Mouse (Mus musculus) bone marrow macrophage, adult 2 months (primary cell): ENCODE data around the gene Arl11. TPM values are rescaled to one million over a fixed set of nuclear protein-coding genes. Genes with fewer than 3 reads are reported as not detected.
"Not testable (repeated sequence)": the region's sequence is repeated elsewhere in the genome, so short reads cannot be mapped to it uniquely, and the experiment has no call there.

Experiments used
- H3K27ac ChIP-seq: 2 replicates; pipeline ENCODE4 v1.5.1; 2012; ENCODE audit warnings: low read depth, low read length; ENCODE audit not compliant: insufficient read depth
- H3K4me1 ChIP-seq: 2 replicates; pipeline ENCODE4 v1.6.1; 2012; ENCODE audit warnings: low read length; ENCODE audit not compliant: control insufficient read depth, insufficient read depth
- H3K4me3 ChIP-seq: 2 replicates; pipeline ENCODE4 v1.5.1; 2012; ENCODE audit warnings: mild to moderate bottlenecking, low read length, moderate library complexity; ENCODE audit not compliant: insufficient read depth
- CTCF ChIP-seq: IDR thresholded peaks from 2 replicates; pipeline ENCODE4 v1.5.1; 2012; ENCODE audit warnings: low read depth, mild to moderate bottlenecking, low read length, moderate library complexity
- POLR2A ChIP-seq: IDR thresholded peaks from 2 replicates; pipeline ENCODE4 v1.6.1; 2012; ENCODE audit warnings: mild to moderate bottlenecking, low read depth, low read length, borderline replicate concordance
- polyA plus RNA-seq: library from polyadenylated mRNA; stranded (reverse); fragments of >200 nt; gene quantifications from 2 replicates; pipeline ENCODE4 v1.2.4, GENCODE M21; 2012; ENCODE audit not compliant: missing spikeins, insufficient read depth, insufficient read length

Gene Arl11
- polyA plus RNA-seq, 1 experiment, result 103 TPM

DNA sequence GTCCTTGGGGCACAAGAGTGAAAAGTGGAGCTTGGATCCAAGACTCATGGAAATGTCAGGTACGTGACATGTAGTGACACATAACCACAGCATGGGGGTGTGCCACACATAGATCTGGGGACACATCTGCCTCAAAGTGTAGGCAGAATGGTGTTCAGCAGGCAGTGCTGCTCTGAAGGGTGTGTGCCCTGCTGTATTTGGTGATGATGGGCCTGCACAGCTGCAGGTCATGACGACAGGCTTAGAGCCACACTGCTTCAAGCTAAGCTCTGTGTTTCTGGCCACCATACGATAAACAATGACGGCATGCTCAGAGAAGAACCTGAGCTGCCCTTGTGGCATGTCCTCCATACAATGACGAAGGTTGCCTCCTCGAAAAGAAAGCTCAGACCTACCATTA is 9.7 kb upstream of the Arl11 start:
- TF ChIP-seq POLR2A, result no peak
- no peak for TF ChIP-seq CTCF
- Histone ChIP-seq H3K4me3 (no peak overlapping the region), H3K4me1 (peaks cover 15% of the 10 kb centered on the region), H3K27ac (no peak overlapping the region)

DNA sequence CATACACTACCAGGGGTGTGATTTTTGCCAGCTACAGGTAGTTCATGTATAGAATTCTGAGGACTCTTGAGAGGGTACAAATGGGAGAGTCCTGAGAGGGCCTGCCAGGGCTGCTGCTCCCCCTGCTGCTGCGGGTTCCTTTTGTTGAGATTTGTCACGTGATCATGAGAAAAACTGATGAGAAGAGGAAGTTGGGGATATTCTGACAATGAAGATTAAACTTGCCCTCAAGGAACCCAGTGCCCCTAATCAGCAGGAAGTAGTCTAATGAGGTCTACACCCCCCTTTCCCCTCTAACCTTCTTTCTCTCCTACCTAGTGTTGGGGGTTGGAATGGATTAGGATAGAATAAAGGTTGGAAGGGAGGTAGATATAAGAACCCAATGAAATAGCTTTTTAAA is 8.2 kb upstream of the Arl11 start:
- TF ChIP-seq CTCF (no peak), POLR2A (no peak)
- no peak overlapping the region for H3K27ac ChIP-seq
- H3K4me3 ChIP-seq, result no peak overlapping the region
- H3K4me1 ChIP-seq, result peaks cover 15% of the 10 kb centered on the region

DNA sequence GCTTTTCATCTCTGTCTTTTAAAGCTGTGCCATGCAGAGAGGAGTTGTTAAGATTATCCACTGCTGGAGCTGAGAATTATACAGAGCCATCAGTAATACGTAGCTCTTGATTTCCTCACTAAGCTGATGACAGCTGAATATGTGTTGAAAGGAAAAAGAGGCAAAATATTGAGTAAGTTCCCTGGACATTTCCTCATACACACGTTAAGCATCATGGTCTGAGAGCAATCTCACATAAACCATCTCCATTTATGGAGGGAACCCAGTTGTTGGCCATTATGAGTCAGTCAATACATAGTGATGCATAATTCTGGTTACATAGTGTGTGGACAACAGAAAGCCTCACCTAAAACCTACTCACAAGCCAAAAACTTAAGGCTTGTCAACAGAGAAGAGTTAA is 7.1 kb upstream of the Arl11 start:
- H3K4me3 ChIP-seq, result no peak overlapping the region
- peaks cover 15% of the 10 kb centered on the region for H3K4me1 ChIP-seq
- H3K27ac ChIP-seq, result no peak overlapping the region
- TF ChIP-seq CTCF (no peak), POLR2A (no peak)

DNA sequence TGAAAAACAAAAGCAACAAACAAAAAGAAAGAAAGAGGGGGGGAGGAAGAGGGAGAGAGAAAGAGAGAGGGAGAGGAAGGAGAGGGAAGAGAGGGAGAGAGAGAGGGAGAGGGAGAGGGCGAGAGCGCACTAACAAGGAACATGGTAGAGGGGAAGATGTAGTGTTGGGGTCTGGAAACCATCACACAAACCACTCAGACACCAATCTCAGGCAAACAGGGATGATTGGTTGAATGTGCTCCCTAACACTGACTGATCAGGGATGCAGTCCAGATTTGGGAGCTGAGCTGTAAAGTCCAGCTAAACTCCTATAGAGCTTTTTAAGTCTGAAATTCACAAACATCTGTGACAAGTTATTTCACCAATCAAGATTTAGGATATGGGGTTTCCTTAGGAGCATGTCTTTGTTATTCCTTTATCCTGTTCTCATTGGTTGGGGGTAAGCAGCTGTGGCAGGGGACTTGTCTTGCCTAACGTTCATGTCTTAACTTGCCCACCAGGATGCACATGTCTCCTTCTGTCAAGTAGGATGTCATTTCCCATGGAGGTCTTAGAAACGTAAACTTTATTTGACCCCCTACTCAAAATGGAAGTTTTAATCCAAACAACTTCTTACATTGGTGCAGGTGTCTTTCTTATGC is 5.5 kb upstream of the Arl11 start:
- Histone ChIP-seq H3K4me1 (peaks cover 19% of the 10 kb centered on the region), H3K4me3 (no peak overlapping the region), H3K27ac (no peak overlapping the region)
- TF ChIP-seq POLR2A (no peak), CTCF (no peak)

DNA sequence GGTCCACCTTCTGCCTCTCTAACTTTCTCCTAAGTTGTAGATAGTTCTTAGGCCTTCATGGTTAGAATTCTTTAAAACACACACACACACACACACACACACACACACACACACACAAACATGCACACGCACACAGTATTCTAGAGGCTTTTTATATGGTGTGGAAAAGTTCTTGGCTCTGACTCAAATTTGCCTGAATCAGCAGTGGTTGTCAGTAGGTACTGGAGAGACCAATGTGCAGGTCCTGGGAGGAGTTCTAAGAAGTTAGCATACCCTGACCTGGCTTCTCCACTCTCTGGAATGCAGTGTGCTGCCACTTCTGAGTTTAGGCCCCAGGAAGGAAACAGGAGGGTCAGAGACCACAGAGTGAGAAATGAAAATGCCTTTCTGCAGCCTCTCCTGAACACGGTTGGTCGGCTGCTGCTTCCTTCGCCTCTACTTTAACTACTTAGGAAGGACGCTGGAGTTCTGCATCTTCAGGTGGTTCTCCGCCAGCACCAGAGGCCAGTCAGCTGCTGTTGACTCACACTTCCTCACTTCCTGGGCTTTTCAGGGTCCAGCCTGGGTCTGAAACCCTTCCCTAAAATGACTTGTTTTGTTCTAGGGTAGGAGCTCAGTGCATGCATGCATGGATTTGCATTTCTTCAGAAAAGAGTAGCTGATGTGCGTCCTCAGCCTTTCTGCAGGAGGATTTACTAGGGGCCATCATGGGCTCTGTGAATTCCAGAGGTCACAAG is 651 bp downstream of the Arl11 start:
- Histone ChIP-seq H3K4me3 (peak overlapping the region; percentile 75), H3K4me1 (peaks cover 21% of the 10 kb centered on the region), H3K27ac (peak overlapping the region; percentile 99)
- TF ChIP-seq POLR2A (peak; percentile 87; the same call in 1 of the 2 replicates), CTCF (no peak)

DNA sequence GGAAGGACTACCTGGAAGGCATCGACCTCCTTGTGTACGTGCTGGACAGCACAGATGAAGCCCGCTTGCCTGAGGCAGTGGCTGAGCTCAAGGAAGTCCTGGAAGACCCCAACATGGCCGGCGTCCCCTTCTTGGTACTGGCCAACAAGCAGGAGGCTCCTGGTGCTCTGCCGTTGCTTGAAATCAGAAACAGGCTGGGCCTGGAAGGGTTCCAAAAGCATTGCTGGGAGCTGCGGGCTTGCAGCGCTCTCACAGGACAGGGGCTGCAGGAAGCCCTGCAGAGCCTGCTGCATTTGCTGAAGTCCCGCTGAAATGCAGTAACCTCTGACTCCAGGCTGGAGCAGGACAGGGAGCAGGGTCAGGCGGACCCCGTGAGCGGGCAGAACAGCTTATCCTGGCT is 1.4 kb downstream of the Arl11 start:
- H3K4me3 ChIP-seq, result peak overlapping the region; percentile 75

DNA sequence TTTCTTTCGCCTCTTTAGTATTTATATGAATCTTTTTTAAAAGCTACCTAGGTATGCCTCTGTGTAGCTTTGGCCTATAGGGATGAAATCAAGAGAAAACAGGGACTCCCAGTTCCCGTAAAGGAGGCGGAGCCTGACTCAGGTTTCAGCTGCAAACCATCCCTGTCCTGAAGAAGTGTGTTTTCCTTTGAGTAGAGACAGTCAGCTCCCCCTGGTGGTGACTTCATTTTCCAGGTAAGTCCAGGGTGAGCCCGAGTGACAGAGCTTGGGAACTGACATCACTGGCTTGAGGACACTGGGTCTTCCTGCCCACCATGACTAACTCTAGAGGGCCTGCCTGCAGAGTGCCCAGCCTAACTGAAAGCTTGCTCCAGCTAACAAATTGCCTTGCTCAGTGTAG is 7.3 kb downstream of the Arl11 start:
- Histone ChIP-seq H3K4me3 (no peak overlapping the region), H3K4me1 (peaks cover 24% of the 10 kb centered on the region), H3K27ac (no peak overlapping the region)
- no peak for TF ChIP-seq POLR2A
- TF ChIP-seq CTCF, result peak; percentile 62

More for the DNA sequence above, 1.4 kb downstream of the Arl11 start:
- Histone ChIP-seq H3K27ac (peak overlapping the region; percentile 99), H3K4me1 (peaks cover 21% of the 10 kb centered on the region)
- TF ChIP-seq CTCF, result no peak
- no peak for TF ChIP-seq POLR2A

DNA sequence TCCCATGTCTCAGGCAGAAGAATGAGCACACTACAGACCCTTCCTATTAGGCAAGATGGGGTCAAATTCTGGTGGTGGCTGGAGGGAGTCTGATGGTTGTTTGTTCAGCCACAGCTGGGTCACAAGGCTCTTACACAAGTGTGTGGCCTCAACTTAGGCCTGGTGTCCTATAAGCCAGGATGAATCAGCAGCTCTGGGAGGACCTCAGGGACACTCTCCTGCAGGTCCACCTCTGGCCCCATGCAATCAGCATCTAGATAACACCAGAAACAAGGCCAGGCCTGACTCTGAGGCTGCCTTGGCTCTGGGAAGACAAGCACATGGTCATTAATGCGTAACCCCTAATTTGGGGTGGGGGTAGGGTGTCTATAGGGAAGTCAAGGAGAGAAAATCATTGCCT is 11.2 kb downstream of the Arl11 start:
- TF ChIP-seq CTCF (no peak), POLR2A (no peak)
- H3K27ac ChIP-seq, result peak overlapping the region; percentile 24
- H3K4me3 ChIP-seq, result no peak overlapping the region
- peaks cover 15% of the 10 kb centered on the region for H3K4me1 ChIP-seq

DNA sequence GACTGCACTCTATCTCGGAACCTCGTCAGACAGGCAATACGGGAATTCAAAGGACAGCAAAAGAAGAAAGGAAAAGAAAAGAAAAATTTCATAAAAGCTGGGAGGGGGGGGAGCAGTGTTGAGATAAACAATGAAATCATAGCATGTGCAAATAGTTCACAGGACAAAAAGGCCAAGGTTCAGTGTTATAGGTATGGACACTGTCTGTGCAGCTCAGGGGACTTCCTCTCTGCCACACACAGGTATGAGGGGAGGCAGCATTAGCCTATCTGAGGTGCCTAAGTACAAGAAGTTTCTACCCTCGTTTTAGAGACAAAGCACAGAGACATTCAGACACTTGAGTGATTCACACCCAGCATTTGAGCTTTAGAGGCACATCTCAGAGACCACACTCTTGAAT is 11.6 kb downstream of the Arl11 start:
- H3K27ac ChIP-seq, result no peak overlapping the region

DNA sequence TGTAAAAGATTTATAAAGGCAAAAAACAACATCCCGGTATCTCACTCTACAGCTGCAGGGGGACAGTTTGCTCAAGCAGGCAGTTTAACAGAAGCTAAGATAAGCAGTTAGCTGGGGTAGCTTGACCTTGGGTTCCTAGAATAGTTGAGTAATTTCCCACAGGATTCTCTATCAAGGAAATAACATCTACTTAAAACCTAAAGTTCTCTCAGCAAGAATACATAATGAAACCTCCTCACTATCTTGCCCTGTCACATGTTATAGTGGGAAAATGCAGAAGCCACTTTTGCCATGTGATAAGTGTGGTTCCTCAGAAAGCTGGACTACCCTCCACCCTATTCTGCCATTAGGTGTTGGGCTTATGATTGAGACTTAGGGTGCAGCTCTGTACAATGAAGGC is 13.2 kb downstream of the Arl11 start:
- Histone ChIP-seq H3K4me1 (peaks cover 18% of the 10 kb centered on the region), H3K27ac (no peak overlapping the region), H3K4me3 (no peak overlapping the region)
- TF ChIP-seq POLR2A (no peak), CTCF (no peak)

More for the DNA sequence above, 11.6 kb downstream of the Arl11 start:
- peaks cover 15% of the 10 kb centered on the region for H3K4me1 ChIP-seq
- TF ChIP-seq CTCF (no peak), POLR2A (no peak)
- H3K4me3 ChIP-seq, result no peak overlapping the region

DNA sequence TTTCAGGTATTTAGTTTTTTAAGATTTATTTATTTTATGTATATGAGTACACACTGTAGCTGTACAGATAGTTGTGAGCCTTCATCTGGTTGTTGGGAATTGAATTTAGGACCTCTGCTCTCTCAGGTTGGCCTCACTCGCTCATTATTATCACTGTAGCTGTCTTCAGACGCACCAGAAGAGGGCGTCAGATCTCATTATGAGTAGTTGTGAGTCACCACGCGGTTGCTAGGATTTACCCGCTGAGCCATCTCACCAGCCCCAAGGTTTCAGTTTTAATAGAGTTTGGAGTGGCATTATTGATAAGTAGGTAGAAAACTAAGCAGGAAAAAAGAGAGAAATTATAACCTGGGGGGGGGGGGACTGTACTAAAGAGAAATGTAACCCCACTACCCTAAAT is 17.5 kb downstream of the Arl11 start:
- H3K27ac ChIP-seq, H3K4me3 ChIP-seq, H3K4me1 ChIP-seq: not testable (repeated sequence)
